Mouse (Mus musculus) layer of hippocampus, adult 2 months (tissue): ENCODE results near the gene Gm12253. TPM values are rescaled to one million over a fixed set of nuclear protein-coding genes. Genes with fewer than 3 reads are reported as not detected.

Experiments used
- DNase-seq, 2 experiments: peaks; one replicate each; pipeline ENCODE4 v3.0.0; 2022; ENCODE audit warnings: low spot score in 2 of 2
- H3K27ac ChIP-seq: fragments of 200-600 bp; 2 replicates; pipeline ENCODE4 v1.8.1; 2022
- H3K4me3 ChIP-seq: fragments of 200-600 bp; 2 replicates; pipeline ENCODE4 v1.8.1; 2022; ENCODE audit warnings: mild to moderate bottlenecking
- CTCF ChIP-seq: fragments of 200-600 bp; conservative IDR thresholded peaks from 2 replicates; pipeline ENCODE4 v1.8.1; 2022; ENCODE audit warnings: antibody characterized with exemption, mild to moderate bottlenecking, moderate library complexity
- long read RNA-seq, 2 experiments: library from polyadenylated mRNA; stranded (forward); transcript quantifications; one replicate each; pipeline ENCODE4 v2.0.0; 2021; ENCODE audit warnings: borderline mapping rate in 2 of 2
- total RNA-seq, 2 experiments: library from RNA; stranded (reverse); gene quantifications; 2 replicates each; pipeline ENCODE4 v1.2.3; 2021

The Gm12253 gene
- not detected for total RNA-seq
- long read RNA-seq, experiment 1: 0 reads
- long read RNA-seq, experiment 2: 0 reads

GRCm38 (mm10) chr11:58432259-58432658 is at the start of gene Gm12253:
Gm12253 (plus strand) TSS chr11:58432559.
- no peak for DNase-seq
- no peak within 1 kb of the TSS for H3K4me3 ChIP-seq
- no peak within 1 kb of the TSS for H3K27ac ChIP-seq
- no peak for TF ChIP-seq CTCF

DNA sequence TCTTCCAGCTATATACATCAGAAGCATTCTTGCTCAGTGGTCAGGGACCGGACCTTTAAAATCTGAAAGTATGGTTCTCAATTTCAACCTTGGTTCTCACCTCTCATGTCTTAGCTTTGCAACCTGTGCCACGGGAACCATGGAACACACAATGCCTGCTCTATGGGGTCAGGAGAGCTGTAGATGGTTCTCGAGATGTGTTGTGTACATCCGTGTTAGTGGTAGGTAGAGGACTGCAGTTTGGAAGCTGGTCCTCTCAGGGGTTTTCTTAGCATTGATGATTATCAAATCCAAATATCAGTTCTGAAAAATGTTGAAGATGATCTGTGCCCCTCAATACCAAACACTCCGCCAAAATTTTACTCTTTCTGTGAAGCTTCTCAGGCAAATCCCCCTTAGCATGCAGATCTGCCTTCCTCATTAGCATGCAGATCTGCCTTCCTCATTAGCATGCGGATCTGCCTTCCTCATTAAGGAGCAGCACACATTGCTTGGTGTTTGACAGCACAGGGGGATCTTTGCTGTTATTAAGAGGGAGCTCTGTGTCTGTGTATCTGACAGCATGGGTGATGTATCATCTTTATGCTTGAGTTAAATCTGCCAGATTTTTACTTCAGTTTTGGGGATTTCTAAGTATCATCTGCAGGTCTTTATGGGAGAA is 32.2 kb upstream of the Gm12253 start:
- no peak for DNase-seq
- Histone ChIP-seq H3K27ac (no peak overlapping the region), H3K4me3 (no peak overlapping the region)
- TF ChIP-seq CTCF: no peak

DNA sequence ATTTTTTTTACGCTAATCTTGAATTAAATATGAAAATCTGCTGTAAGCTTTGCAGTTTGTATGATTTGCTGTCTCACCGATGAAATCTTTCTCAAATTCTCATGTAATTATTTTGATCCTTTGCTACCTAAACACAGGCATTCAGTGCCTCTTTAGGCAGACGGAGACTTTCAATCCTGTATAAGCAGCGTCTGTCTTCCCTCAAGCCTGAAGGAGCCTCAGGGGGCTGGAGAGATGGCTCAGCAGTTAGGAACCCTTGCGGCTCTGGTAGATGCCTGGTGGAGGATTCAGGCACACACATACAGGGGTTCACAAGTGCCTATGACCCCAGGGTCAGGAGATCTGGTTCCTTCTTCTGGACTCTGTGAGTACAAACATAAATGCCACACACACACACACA is 31.7 kb upstream of the Gm12253 start:
- no peak for TF ChIP-seq CTCF
- DNase-seq: no peak
- no peak overlapping the region for H3K27ac ChIP-seq
- no peak overlapping the region for H3K4me3 ChIP-seq

DNA sequence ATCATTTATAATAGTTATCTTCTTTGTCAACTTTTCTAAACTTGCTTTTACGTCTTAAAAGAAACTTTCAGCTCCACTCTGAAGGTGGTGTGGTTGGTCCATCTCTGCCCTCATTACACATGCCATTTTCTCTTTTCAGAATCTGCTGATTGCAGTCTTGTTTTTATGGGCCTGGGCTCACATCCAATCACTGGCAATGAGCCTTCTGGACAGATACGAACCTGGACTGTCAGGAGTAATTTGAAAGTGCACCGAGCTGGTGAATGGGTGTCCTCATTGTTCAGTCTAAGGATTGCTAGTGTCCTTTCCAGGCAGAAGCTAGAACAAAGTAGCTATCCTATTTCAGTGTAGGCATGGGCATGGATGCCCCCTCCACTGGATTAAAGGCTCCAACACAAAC is 24.3 kb upstream of the Gm12253 start:
- Histone ChIP-seq H3K4me3 (no peak overlapping the region), H3K27ac (no peak overlapping the region)
- TF ChIP-seq CTCF: no peak
- no peak for DNase-seq

DNA sequence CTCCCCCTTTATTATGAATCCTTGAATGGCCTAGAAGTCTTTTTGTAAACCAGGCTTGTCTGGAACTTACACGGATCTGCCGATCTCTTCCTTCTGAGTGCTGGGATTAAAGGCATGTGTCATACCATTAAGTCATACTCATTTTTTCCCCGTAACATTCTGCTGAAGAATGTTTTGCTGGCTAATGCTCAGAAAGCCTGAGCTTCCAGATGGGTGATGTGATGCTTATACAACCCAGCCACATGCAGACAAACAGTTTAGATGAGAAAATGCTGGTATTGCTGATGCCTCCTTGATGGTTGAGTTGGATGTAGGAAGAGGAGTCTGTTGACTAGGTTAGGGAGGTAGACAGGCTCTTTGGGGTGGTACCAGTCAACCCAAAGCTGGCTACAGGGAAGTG is 14.0 kb upstream of the Gm12253 start:
- DNase-seq: peak; percentile 18 to 46
- no peak for TF ChIP-seq CTCF
- no peak overlapping the region for H3K27ac ChIP-seq
- no peak overlapping the region for H3K4me3 ChIP-seq

- Histone ChIP-seq H3K4me3 (no peak within 1 kb of the TSS), H3K27ac (no peak within 1 kb of the TSS)
- no peak for DNase-seq
- no peak for TF ChIP-seq CTCF
These were observed 11.5 kb upstream of the Gm12253 start, which contains the start of gene 1810065E05Rik for GRCm38 (mm10) chr11:58420815-58421214. 1810065E05Rik (plus strand) TSS chr11:58421111.

GRCm38 (mm10) chr11:58437866-58438265 is 5.5 kb downstream of the Gm12253 start:
- no peak for TF ChIP-seq CTCF
- H3K27ac ChIP-seq: no peak overlapping the region
- no peak for DNase-seq
- H3K4me3 ChIP-seq: no peak overlapping the region

- no peak for DNase-seq
- H3K27ac ChIP-seq: no peak within 1 kb of the TSS
These were observed 20.4 kb downstream of the Gm12253 start, which contains the start of gene Lypd9 for GRCm38 (mm10) chr11:58452759-58453158. Lypd9 (minus strand) TSS chr11:58452923.

GRCm38 (mm10) chr11:58453592-58453991 is 21.2 kb downstream of the Gm12253 start:
- no peak overlapping the region for H3K27ac ChIP-seq
- no peak for TF ChIP-seq CTCF
- H3K4me3 ChIP-seq: no peak overlapping the region
- no peak for DNase-seq

More at GRCm38 (mm10) chr11:58452759-58453158, 20.4 kb downstream of the Gm12253 start, which contains the start of gene Lypd9:
- H3K4me3 ChIP-seq: no peak within 1 kb of the TSS
- TF ChIP-seq CTCF: no peak

DNA sequence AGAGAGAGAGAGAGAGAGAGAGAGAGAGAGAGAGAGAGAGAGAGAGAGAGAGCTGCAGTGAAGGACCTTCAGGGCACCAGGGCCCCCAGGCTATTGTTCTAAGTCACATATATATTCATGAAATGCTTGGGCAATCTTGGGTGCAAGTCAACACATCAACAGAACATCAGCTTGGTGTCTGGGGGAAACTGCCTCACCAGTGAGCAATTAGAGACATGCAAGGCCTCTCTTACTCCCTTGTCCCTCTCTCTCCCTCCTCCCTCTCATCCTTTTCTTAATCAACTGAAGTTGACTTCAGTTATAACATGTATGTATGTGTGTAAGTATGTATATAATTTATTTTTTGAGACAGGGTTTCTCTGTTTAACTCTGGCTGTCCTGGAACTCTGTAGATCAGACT is 29.8 kb downstream of the Gm12253 start, which contains the start of gene Olfr30:
Gene Olfr30, minus strand, starts transcription at position 101 of the 400 bp plus-strand sequence.
- no peak within 1 kb of the TSS for H3K4me3 ChIP-seq
- TF ChIP-seq CTCF: no peak
- DNase-seq: no peak
- no peak within 1 kb of the TSS for H3K27ac ChIP-seq

Other genes with a start within 250 kb of the Gm12253 start
- 1 to 10 TPM; 1.5 to 1.9 TPM for gene Igtp, start 233.0 kb upstream of the Gm12253 start, total RNA-seq
- gene Irgm2, start 232.9 kb upstream of the Gm12253 start, total RNA-seq: 1 to 10 TPM; 1.7 to 2.3 TPM
- gene 4930438A08Rik, start 157.8 kb upstream of the Gm12253 start, total RNA-seq: not detected
- 10 to 100 TPM; 29.2 to 30.9 TPM for gene Zfp692, start 125.5 kb upstream of the Gm12253 start, total RNA-seq
- 10 to 100 TPM; 49.1 to 51.0 TPM for gene Zfp672, start 102.2 kb upstream of the Gm12253 start, total RNA-seq
- gene Sh3bp5l, start 101.8 kb upstream of the Gm12253 start, total RNA-seq: 10 to 100 TPM; 52.9 to 56.2 TPM
- not detected for gene Lypd8, start 53.5 kb upstream of the Gm12253 start, total RNA-seq
- not detected for gene 1810065E05Rik, start 11.4 kb upstream of the Gm12253 start, total RNA-seq
- not detected for gene Lypd9, start 20.4 kb downstream of the Gm12253 start, total RNA-seq
- not detected for gene Olfr30, start 29.7 kb downstream of the Gm12253 start, total RNA-seq
- not detected for gene Olfr332, start 60.0 kb downstream of the Gm12253 start, total RNA-seq
- gene Olfr331, start 70.0 kb downstream of the Gm12253 start, total RNA-seq: not detected
- gene Olfr330, start 102.3 kb downstream of the Gm12253 start, total RNA-seq: not detected
- gene Olfr329-ps, start 113.9 kb downstream of the Gm12253 start, total RNA-seq: not detected
- under 1 TPM; 0.12 to 0.13 TPM for gene Olfr328, start 123.1 kb downstream of the Gm12253 start, total RNA-seq
- gene Olfr224, start 138.0 kb downstream of the Gm12253 start, total RNA-seq: not detected
- not detected for gene Olfr325, start 145.2 kb downstream of the Gm12253 start, total RNA-seq
- not detected for gene Olfr324, start 162.6 kb downstream of the Gm12253 start, total RNA-seq
- gene 2210407C18Rik, start 183.5 kb downstream of the Gm12253 start, total RNA-seq: not detected
- not detected for gene Olfr323, start 197.9 kb downstream of the Gm12253 start, total RNA-seq
- gene Trim58, start 207.9 kb downstream of the Gm12253 start, total RNA-seq: not detected
- gene Olfr322, start 226.2 kb downstream of the Gm12253 start, total RNA-seq: not detected
- gene Olfr320, start 248.5 kb downstream of the Gm12253 start, total RNA-seq: not detected